Mouse (Mus musculus): ENCODE data around the gene Hs2st1. TPM values are rescaled to one million over a fixed set of nuclear protein-coding genes. Genes with fewer than 3 reads are reported as not detected.

Hs2st1 gene
- polyA plus RNA-seq, 1 experiment = 5.2 TPM

DNA sequence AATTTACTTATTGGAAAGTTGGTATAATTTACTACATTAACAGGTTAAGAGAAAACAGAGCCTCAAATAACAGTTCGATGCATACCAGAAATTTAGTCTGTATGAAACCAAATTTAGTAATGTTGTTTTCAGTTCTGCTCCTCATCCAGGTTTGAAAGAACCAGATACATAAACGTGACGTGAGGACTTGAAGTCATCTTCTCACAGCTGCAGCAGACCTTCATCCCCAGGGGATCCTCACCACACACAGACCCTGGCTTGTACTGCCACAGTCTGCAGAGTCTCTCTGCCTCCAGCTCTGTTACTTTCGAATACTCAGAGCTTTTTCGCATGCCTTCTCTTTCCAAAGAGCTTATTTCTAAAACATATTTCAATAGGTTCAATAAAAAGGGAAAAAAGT, 89.4 kb downstream of the Hs2st1 start:
- TF ChIP-seq CTCF (conservative IDR thresholded peaks at IDR 0.05; ENCODE audit: insufficient read depth, insufficient read length, low read depth, low read length) (no peak), POLR2A (IDR thresholded peaks at IDR 0.05; ENCODE audit: low read depth, low read length) (no peak)
- DNase-seq = no peak
- Histone ChIP-seq H3K4me1 (ENCODE audit: control insufficient read depth, insufficient read depth, low read length) (no peaks in the 10 kb centered on the region), H3K27me3 (replicated peaks; ENCODE audit: control insufficient read depth, insufficient read depth, low read length) (no peaks in the 10 kb centered on the region), H3K27ac (ENCODE audit: insufficient read depth, low read depth, low read length) (no peak overlapping the region), H3K4me3 (ENCODE audit: insufficient read depth, low read depth, low read length) (no peak overlapping the region), H3K36me3 (ENCODE audit: control insufficient read depth, insufficient read depth, low read length) (no peaks in the 10 kb centered on the region)
- WGBS = 90% methylated on average over 5 of the region's 5 CpGs

GRCm38 (mm10) chr3:144478427-144478794, 91.6 kb downstream of the Hs2st1 start:
- no peaks in the 10 kb centered on the region for H3K4me1 ChIP-seq (ENCODE audit: control insufficient read depth, insufficient read depth, low read length)
- no peaks in the 10 kb centered on the region for H3K36me3 ChIP-seq (ENCODE audit: control insufficient read depth, insufficient read depth, low read length)
- no peak for DNase-seq
- no peaks in the 10 kb centered on the region for H3K27me3 ChIP-seq (replicated peaks; ENCODE audit: control insufficient read depth, insufficient read depth, low read length)
- WGBS = 91% methylated on average over 7 of the region's 7 CpGs
- H3K27ac ChIP-seq (ENCODE audit: insufficient read depth, low read depth, low read length) = no peak overlapping the region
- H3K4me3 ChIP-seq (ENCODE audit: insufficient read depth, low read depth, low read length) = no peak overlapping the region
- TF ChIP-seq POLR2A (IDR thresholded peaks at IDR 0.05; ENCODE audit: low read depth, low read length) (no peak), CTCF (conservative IDR thresholded peaks at IDR 0.05; ENCODE audit: insufficient read depth, insufficient read length, low read depth, low read length) (no peak)

DNA sequence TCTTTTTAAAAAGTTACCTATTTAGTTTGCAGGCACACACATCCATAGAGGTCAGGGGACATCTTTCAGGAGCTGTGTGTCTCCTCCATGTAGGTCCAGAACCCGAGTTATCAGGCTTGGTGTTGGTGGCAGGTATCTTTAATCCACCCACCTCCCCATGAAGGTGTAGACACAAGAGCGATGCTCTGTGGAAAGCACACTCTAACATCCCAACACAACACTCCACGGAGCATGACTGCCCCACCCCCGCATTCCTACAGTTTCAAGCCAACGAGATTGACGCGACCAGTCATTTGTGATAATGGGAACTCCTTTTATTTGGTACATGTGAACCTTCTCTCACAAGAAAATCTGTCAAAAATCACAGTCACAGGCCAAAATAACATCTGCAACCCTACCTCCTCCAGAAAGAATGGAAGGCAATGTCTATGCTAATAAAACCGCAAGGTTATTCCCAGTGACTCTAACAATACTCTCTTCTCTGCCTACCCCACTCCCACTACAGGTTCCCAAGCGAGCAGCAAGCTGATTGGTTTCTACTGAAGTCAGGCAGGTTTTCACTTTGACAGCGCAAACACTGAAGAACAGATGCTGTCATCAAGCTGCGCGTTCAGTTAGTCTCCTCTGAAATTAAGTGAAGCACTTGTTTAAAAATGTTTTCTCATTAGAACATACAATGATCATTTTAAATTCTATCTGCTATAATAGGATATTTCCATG, 92.1 kb downstream of the Hs2st1 start:
- no peaks in the 10 kb centered on the region for H3K4me1 ChIP-seq (ENCODE audit: control insufficient read depth, insufficient read depth, low read length)
- no peak overlapping the region for H3K27ac ChIP-seq (ENCODE audit: insufficient read depth, low read depth, low read length)
- H3K36me3 ChIP-seq (ENCODE audit: control insufficient read depth, insufficient read depth, low read length) = no peaks in the 10 kb centered on the region
- DNase-seq = no peak
- WGBS = 73% methylated on average over 12 of the region's 12 CpGs
- no peak overlapping the region for H3K4me3 ChIP-seq (ENCODE audit: insufficient read depth, low read depth, low read length)
- H3K27me3 ChIP-seq (replicated peaks; ENCODE audit: control insufficient read depth, insufficient read depth, low read length) = no peaks in the 10 kb centered on the region
- TF ChIP-seq CTCF (conservative IDR thresholded peaks at IDR 0.05; ENCODE audit: insufficient read depth, insufficient read length, low read depth, low read length) (no peak), POLR2A (IDR thresholded peaks at IDR 0.05; ENCODE audit: low read depth, low read length) (no peak)

- no peak for TF ChIP-seq POLR2A (IDR thresholded peaks at IDR 0.05; ENCODE audit: low read depth, low read length)
- TF ChIP-seq CTCF (conservative IDR thresholded peaks at IDR 0.05; ENCODE audit: insufficient read depth, insufficient read length, low read depth, low read length) = no peak
- Histone ChIP-seq H3K27ac (ENCODE audit: insufficient read depth, low read depth, low read length) (no peak overlapping the region), H3K27me3 (replicated peaks; ENCODE audit: control insufficient read depth, insufficient read depth, low read length) (no peaks in the 10 kb centered on the region), H3K4me1 (ENCODE audit: control insufficient read depth, insufficient read depth, low read length) (no peaks in the 10 kb centered on the region), H3K4me3 (ENCODE audit: insufficient read depth, low read depth, low read length) (no peak overlapping the region), H3K36me3 (ENCODE audit: control insufficient read depth, insufficient read depth, low read length) (no peaks in the 10 kb centered on the region)
- 94% methylated on average over 5 of the region's 5 CpGs for WGBS
- no peak for DNase-seq
Observed at GRCm38 (mm10) chr3:144475891-144476290, 94.1 kb downstream of the Hs2st1 start.

GRCm38 (mm10) chr3:144474726-144475125, 95.3 kb downstream of the Hs2st1 start:
- 86% methylated on average over 5 of the region's 5 CpGs for WGBS
- TF ChIP-seq POLR2A (IDR thresholded peaks at IDR 0.05; ENCODE audit: low read depth, low read length) (no peak), CTCF (conservative IDR thresholded peaks at IDR 0.05; ENCODE audit: insufficient read depth, insufficient read length, low read depth, low read length) (no peak)
- Histone ChIP-seq H3K36me3 (ENCODE audit: control insufficient read depth, insufficient read depth, low read length) (no peaks in the 10 kb centered on the region), H3K27me3 (replicated peaks; ENCODE audit: control insufficient read depth, insufficient read depth, low read length) (no peaks in the 10 kb centered on the region), H3K27ac (ENCODE audit: insufficient read depth, low read depth, low read length) (no peak overlapping the region), H3K4me3 (ENCODE audit: insufficient read depth, low read depth, low read length) (no peak overlapping the region), H3K4me1 (ENCODE audit: control insufficient read depth, insufficient read depth, low read length) (no peaks in the 10 kb centered on the region)
- no peak for DNase-seq

DNA sequence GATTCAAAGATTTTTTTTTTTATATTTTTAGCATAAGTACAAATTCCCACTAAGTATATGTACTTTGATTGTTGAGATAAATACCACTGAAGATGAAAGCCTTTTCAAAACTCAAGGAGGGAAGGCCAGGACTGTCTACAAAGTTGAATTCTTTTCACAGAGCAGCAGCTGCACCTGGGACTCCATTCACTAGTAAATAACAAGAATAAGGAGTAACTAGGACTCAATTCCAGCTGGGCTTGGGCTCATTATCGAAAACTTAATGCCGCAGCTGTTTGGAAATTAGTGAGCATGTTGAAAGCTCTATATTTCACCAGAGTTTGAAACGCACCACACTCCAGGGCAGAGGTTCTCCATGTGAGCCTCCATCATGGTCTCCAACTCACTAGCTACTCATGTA, 98.0 kb downstream of the Hs2st1 start:
- 86% methylated on average over 3 of the region's 3 CpGs for WGBS
- no peak for DNase-seq
- Histone ChIP-seq H3K4me1 (ENCODE audit: control insufficient read depth, insufficient read depth, low read length) (no peaks in the 10 kb centered on the region), H3K27ac (ENCODE audit: insufficient read depth, low read depth, low read length) (no peak overlapping the region), H3K36me3 (ENCODE audit: control insufficient read depth, insufficient read depth, low read length) (no peaks in the 10 kb centered on the region), H3K4me3 (ENCODE audit: insufficient read depth, low read depth, low read length) (no peak overlapping the region), H3K27me3 (replicated peaks; ENCODE audit: control insufficient read depth, insufficient read depth, low read length) (no peaks in the 10 kb centered on the region)
- TF ChIP-seq CTCF (conservative IDR thresholded peaks at IDR 0.05; ENCODE audit: insufficient read depth, insufficient read length, low read depth, low read length) (no peak), POLR2A (IDR thresholded peaks at IDR 0.05; ENCODE audit: low read depth, low read length) (no peak)

DNA sequence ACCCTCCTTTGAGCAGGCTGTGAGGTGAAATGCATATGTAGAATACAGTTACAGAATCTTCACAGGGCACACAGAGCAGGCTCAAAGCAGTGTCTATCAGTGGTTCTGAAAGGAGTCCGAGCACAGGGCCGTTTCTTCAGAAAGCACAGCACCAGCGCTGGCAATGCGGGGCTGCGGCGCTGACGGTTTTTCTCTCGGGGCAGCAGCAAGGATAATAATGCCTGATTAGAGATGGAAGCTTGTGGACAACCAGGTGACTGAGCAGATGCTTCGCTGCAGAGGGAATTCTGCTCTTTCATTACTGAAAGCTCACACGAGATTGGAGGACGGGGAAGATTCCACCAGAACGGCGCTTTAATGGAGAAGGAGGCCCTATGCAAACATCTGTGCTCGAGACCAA, 99.1 kb downstream of the Hs2st1 start:
- H3K4me3 ChIP-seq (ENCODE audit: insufficient read depth, low read depth, low read length) = no peak overlapping the region
- H3K4me1 ChIP-seq (ENCODE audit: control insufficient read depth, insufficient read depth, low read length) = no peaks in the 10 kb centered on the region
- no peak for DNase-seq
- no peak for TF ChIP-seq CTCF (conservative IDR thresholded peaks at IDR 0.05; ENCODE audit: insufficient read depth, insufficient read length, low read depth, low read length)
- TF ChIP-seq POLR2A (IDR thresholded peaks at IDR 0.05; ENCODE audit: low read depth, low read length) = no peak
- WGBS = 81% methylated on average over 14 of the region's 14 CpGs
- no peak overlapping the region for H3K27ac ChIP-seq (ENCODE audit: insufficient read depth, low read depth, low read length)
- no peaks in the 10 kb centered on the region for H3K36me3 ChIP-seq (ENCODE audit: control insufficient read depth, insufficient read depth, low read length)
- no peaks in the 10 kb centered on the region for H3K27me3 ChIP-seq (replicated peaks; ENCODE audit: control insufficient read depth, insufficient read depth, low read length)

Data from kidney, adult 2 months (tissue).